Mouse (Mus musculus) left cerebral cortex, adult 11 months (tissue): ENCODE data around the gene Gm10945.

ENCODE experiments used
- DNase-seq: peaks from one replicate; pipeline ENCODE4 v3.0.0; 2022; ENCODE audit warnings: low spot score

Gm10945 gene

DNA sequence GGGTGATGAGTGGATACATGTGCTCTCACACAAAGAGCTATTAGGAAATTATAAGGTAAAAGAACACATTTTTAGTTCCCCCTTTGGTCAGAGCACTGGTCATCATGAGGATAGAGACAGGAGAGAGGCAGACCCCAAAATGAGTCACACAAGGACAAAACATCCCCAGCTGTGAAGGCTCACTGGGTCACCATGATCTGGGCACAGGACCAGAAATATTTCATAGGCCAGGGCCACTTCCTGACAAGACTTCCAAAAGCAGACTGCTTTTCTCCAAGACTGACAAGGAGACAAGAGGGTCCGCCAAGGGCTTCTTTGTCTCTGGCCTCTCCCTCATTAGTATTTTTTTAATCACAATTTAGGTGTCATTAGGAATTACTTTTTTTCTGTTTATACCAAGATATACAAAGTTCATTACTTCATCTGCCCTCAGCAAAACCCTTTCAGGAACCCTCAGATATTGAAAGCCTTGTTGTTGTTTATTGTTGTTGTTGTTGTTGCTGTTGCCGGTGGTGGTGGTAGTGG lies at the start of gene Gm10945:
Gm10945 (minus strand) TSS at position 475 of the 525 bp plus-strand sequence.
- no peak for DNase-seq

GRCm38 (mm10) chr10:6790226-6790625 lies 28.7 kb upstream of the Gm10945 start:
- no peak for DNase-seq

- no peak for DNase-seq
These were observed 27.1 kb upstream of the Gm10945 start for GRCm38 (mm10) chr10:6788517-6789237.

- no peak for DNase-seq
These were observed 3.4 kb downstream of the Gm10945 start, which contains the start of gene Oprm1 for GRCm38 (mm10) chr10:6758206-6758605. TSS of gene Oprm1 (plus strand) at chr10:6758506.

DNA sequence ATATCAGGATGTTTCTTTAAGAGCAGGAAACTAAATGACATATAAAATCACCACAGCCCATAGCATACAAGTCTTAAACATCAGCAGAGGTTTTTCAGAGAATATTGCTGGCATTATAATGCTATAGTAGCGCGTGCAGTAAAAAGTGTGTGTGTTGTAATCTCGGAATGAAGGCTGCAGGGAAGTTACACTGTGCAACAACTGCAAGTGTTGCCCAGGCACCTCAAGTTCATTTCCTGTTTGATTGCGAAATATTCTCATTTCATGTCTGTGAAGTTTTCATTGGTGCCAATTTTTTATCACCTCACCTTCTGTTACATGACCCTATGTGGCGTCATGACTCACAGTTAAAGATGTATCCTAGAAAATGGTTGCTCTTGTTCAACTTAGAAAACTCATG lies 8.2 kb downstream of the Gm10945 start:
- DNase-seq: no peak

DNA sequence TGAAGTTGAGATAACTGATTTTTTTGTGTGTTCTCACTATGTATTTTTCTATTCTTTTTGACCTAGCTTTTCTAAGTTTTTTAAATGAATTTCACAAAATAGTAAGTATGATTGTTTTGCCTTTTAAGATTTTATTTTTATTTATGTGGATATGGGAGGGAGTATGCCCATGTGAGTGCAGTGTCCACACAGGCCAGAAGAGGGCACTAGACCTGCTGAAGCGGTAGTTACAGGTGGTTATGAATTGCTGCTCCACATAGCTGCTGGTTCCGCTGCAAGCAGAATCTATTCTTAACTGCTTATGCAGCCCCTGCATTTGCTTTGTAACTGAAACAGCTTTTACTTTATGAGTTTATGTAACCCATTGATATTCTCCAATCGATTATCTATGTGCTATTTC lies 33.1 kb downstream of the Gm10945 start:
- no peak for DNase-seq

GRCm38 (mm10) chr10:6723765-6724164 lies 37.8 kb downstream of the Gm10945 start:
- DNase-seq: no peak

- DNase-seq: no peak
These were observed 44.2 kb downstream of the Gm10945 start for GRCm38 (mm10) chr10:6717181-6717948.

- DNase-seq: no peak
These were observed 56.2 kb downstream of the Gm10945 start for GRCm38 (mm10) chr10:6705226-6705885.

GRCm38 (mm10) chr10:6694218-6694850 lies 67.2 kb downstream of the Gm10945 start:
- DNase-seq: peak; percentile 45
